8 mouse cellular contexts compared by ENCODE assay signal in the genomic region with DNA sequence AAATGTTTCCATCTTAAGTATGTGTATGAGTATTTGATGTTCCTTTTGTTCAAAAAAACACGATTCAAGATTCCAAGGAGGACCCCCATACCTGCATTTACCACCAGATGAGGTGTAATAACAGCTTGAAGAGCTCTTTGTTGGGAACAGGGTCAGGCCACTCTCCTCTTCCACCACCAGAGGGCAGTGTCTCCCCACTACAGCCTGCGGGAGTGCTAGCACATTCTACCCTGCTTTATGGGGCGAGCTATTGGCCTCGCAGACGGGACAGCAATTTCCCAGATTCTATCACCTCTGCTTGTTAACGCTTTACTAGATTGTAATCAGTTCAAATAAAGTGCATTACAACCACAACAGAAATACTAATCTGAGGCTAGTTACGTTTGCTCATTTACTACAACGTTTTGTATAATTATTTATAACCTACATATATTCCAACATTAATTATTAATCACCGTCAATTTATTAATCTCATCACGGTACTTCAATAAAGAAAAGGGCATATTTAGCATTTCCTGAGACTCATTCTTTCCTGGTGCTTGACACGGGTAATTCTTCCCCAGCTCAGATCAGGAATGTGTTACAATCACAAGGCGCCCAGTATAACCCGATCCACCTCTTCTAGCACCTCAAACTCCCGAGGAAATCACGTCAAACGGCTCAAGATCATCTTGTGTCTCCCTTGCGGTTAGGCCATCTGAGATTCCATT. TPM values are rescaled to one million over a fixed set of nuclear protein-coding genes. Genes with fewer than 3 reads are reported as not detected.
DNase-seq lines count a peak whose midpoint lies in the region; ATAC-seq and TF ChIP-seq lines count a peak whose summit lies in the region.

No protein-coding gene starts in this region.

- no peak for TF ChIP-seq POLR2A in MEL (IDR thresholded peaks at IDR 0.05; ENCODE audit: control insufficient read depth in 1 of 2, insufficient read depth in 1 of 2, low read depth in 1 of 2, low read length in 2 of 2, poor library complexity in 1 of 2)

- no peak overlapping the region for H3K9ac ChIP-seq in MEL (ENCODE audit: control insufficient read depth, low read depth, low read length, poor library complexity, severe bottlenecking)
- H3K9ac ChIP-seq in forebrain, embryonic 14.5 days (ENCODE audit: low read length): no peak overlapping the region
- no peak overlapping the region for H3K9ac ChIP-seq in hindbrain, embryonic 14.5 days

- no peak overlapping the region for H3K4me2 ChIP-seq in forebrain, embryonic 14.5 days (ENCODE audit: low read length)
- H3K4me2 ChIP-seq in hindbrain, embryonic 14.5 days (replicated peaks): no peak overlapping the region

- DNase-seq in MEL (ENCODE audit: low read depth, low spot score): peak; percentile 77
- DNase-seq in c-Kit-positive CD71-positive TER-119-positive erythroid progenitor cells, embryonic 14.5 days (ENCODE audit: low spot score): peak; percentile 45
- DNase-seq in forebrain, embryonic 14.5 days (ENCODE audit: low spot score): peak; percentile 90
- peak; percentile 96 for DNase-seq in hindbrain, embryonic 14.5 days (ENCODE audit: low spot score)
- peak; percentile 75 to 83 for DNase-seq in layer of hippocampus, postnatal 36 days
- DNase-seq in mesoderm, embryonic 11.5 days (ENCODE audit: low read depth, low spot score): peak; percentile 88
- peak; percentile 80 for DNase-seq in right cerebral cortex, postnatal 14 days
- peak; percentile 82 for DNase-seq in urinary bladder, postnatal 25 days (ENCODE audit: low spot score)

- TF ChIP-seq EP300 in MEL (IDR thresholded peaks at IDR 0.05; ENCODE audit: low read depth in 1 of 2, low read length in 2 of 2): no peak

- H3K27me3 ChIP-seq in MEL (ENCODE audit: control insufficient read depth in 1 of 2, insufficient read depth in 2 of 2, low read length in 2 of 2): no peaks in the 10 kb centered on the region
- H3K27me3 ChIP-seq in forebrain, embryonic 14.5 days (replicated peaks; ENCODE audit: control insufficient read depth, insufficient read depth, low read length): no peaks in the 10 kb centered on the region
- no peaks in the 10 kb centered on the region for H3K27me3 ChIP-seq in hindbrain, embryonic 14.5 days (ENCODE audit: control insufficient read depth, insufficient read depth, low read length)

- no peaks in the 10 kb centered on the region for H3K79me2 ChIP-seq in MEL (ENCODE audit: control insufficient read depth, insufficient read depth, low read length, poor library complexity)

- no peak overlapping the region for H3K27ac ChIP-seq in MEL (ENCODE audit: control insufficient read depth, low read depth, low read length)
- H3K27ac ChIP-seq in forebrain, embryonic 14.5 days (ENCODE audit: low read depth, low read length): no peak overlapping the region
- H3K27ac ChIP-seq in hindbrain, embryonic 14.5 days: peak overlapping the region; percentile 33; the same call in 1 of the 2 replicates

- peak; percentile 96 to 98 (median 97) for TF ChIP-seq CTCF in MEL (IDR thresholded peaks at IDR 0.05 in 2 of 3, conservative IDR thresholded peaks at IDR 0.05 in 1 of 3; ENCODE audit: control insufficient read depth in 1 of 3, insufficient read depth in 1 of 3, low read depth in 2 of 3, low read length in 3 of 3, poor library complexity in 1 of 3, severe bottlenecking in 1 of 3)

- peak; percentile 88 for ATAC-seq in forebrain, embryonic 14.5 days
- ATAC-seq in hindbrain, embryonic 14.5 days (ENCODE audit: low FRiP score): peak; percentile 78; the same call in 1 of the 2 replicates

- H3K4me3 ChIP-seq in MEL (ENCODE audit: control insufficient read depth in 1 of 2, insufficient read depth in 1 of 2, low read depth in 2 of 2, low read length in 2 of 2): no peak overlapping the region
- H3K4me3 ChIP-seq in forebrain, embryonic 14.5 days (ENCODE audit: low read depth, low read length): no peak overlapping the region
- H3K4me3 ChIP-seq in hindbrain, embryonic 14.5 days (replicated peaks; ENCODE audit: low read length): no peak overlapping the region

- H3K9me3 ChIP-seq in MEL (replicated peaks; ENCODE audit: insufficient read depth, low read length): no peaks in the 10 kb centered on the region
- H3K9me3 ChIP-seq in forebrain, embryonic 14.5 days (replicated peaks; ENCODE audit: control insufficient read depth, low read length): no peaks in the 10 kb centered on the region
- H3K9me3 ChIP-seq in hindbrain, embryonic 14.5 days (ENCODE audit: control insufficient read depth, low read length): no peaks in the 10 kb centered on the region

- H3K4me1 ChIP-seq in MEL (ENCODE audit: control insufficient read depth in 1 of 2, insufficient read depth in 2 of 2, low read length in 2 of 2): no peaks in the 10 kb centered on the region
- no peaks in the 10 kb centered on the region for H3K4me1 ChIP-seq in forebrain, embryonic 14.5 days (ENCODE audit: control insufficient read depth, insufficient read depth, low read length)
- H3K4me1 ChIP-seq in hindbrain, embryonic 14.5 days (replicated peaks; ENCODE audit: control insufficient read depth, insufficient read depth, low read length): no peaks in the 10 kb centered on the region

- WGBS in forebrain, embryonic 14.5 days: 56% methylated on average over 17 of the region's 17 CpGs
- WGBS in hindbrain, embryonic 14.5 days: 47% methylated on average over 17 of the region's 17 CpGs

- peaks cover 0 to 2% of the 10 kb centered on the region in 2 experiments; a peak in 1 of 4 replicates for H3K36me3 ChIP-seq in MEL (ENCODE audit: control insufficient read depth in 1 of 2, insufficient read depth in 2 of 2, low read length in 2 of 2)
- peaks cover 41% of the 10 kb centered on the region for H3K36me3 ChIP-seq in forebrain, embryonic 14.5 days (ENCODE audit: control insufficient read depth, insufficient read depth, low read length)
- H3K36me3 ChIP-seq in hindbrain, embryonic 14.5 days (replicated peaks; ENCODE audit: control insufficient read depth, insufficient read depth): peaks cover 52% of the 10 kb centered on the region

- TF ChIP-seq RAD21 in MEL (IDR thresholded peaks at IDR 0.05; ENCODE audit: low read depth, low read length): peak; percentile 89

TF ChIP-seq in MEL, 35 proteins besides CTCF, POLR2A, EP300 and RAD21:
- no peak for TF ChIP-seq ZKSCAN1 (IDR thresholded peaks at IDR 0.05; ENCODE audit: low read depth, low read length)
- TF ChIP-seq NELFE (IDR thresholded peaks at IDR 0.05; ENCODE audit: low read depth, low read length): no peak
- peak; percentile 94 for TF ChIP-seq SMC3 (IDR thresholded peaks at IDR 0.05; ENCODE audit: low read depth, low read length)
- no peak for TF ChIP-seq GATA1 (IDR thresholded peaks at IDR 0.05; ENCODE audit: low read depth, low read length)
- TF ChIP-seq E2F4 (IDR thresholded peaks at IDR 0.05; ENCODE audit: borderline replicate concordance, low read depth, low read length): no peak
- TF ChIP-seq SIN3A (IDR thresholded peaks at IDR 0.05; ENCODE audit: low read length): 0 out of 2 replicates have a peak, but pooled peaks have one; percentile 26
- peak; percentile 82 for TF ChIP-seq ZC3H11A (IDR thresholded peaks at IDR 0.05; ENCODE audit: low read depth, low read length)
- TF ChIP-seq MXI1 (IDR thresholded peaks at IDR 0.05; ENCODE audit: low read depth, low read length): no peak
- TF ChIP-seq POLR2AphosphoS5 (IDR thresholded peaks at IDR 0.05; ENCODE audit: borderline replicate concordance, low read depth, low read length): no peak
- TF ChIP-seq ELF1 (IDR thresholded peaks at IDR 0.05; ENCODE audit: low read depth, low read length): no peak
- no peak for TF ChIP-seq ZMIZ1 (IDR thresholded peaks at IDR 0.05; ENCODE audit: low read depth, low read length)
- TF ChIP-seq ETS1 (IDR thresholded peaks at IDR 0.05; ENCODE audit: low read depth, low read length): no peak
- TF ChIP-seq TAL1 (IDR thresholded peaks at IDR 0.05; ENCODE audit: low read length): no peak
- no peak for TF ChIP-seq HCFC1 (IDR thresholded peaks at IDR 0.05; ENCODE audit: low read depth, low read length)
- TF ChIP-seq CHD1 (IDR thresholded peaks at IDR 0.05; ENCODE audit: low read depth, low read length): no peak
- TF ChIP-seq MYC (IDR thresholded peaks at IDR 0.05; ENCODE audit: low read depth, low read length): 0 out of 2 replicates have a peak, but pooled peaks have one; percentile 58
- no peak for TF ChIP-seq BHLHE40 (IDR thresholded peaks at IDR 0.05; ENCODE audit: borderline replicate concordance, low read depth, low read length)
- TF ChIP-seq MAZ (IDR thresholded peaks at IDR 0.05; ENCODE audit: low read depth, low read length): no peak
- TF ChIP-seq JUND (IDR thresholded peaks at IDR 0.05; ENCODE audit: low read depth, low read length): no peak
- TF ChIP-seq NRF1 (IDR thresholded peaks at IDR 0.05; ENCODE audit: insufficient read depth, low read depth, low read length, poor library complexity, severe bottlenecking): no peak
- TF ChIP-seq TCF12 (IDR thresholded peaks at IDR 0.05; ENCODE audit: low read depth, low read length): peak; percentile 24; the same call in 1 of the 2 replicates
- no peak for TF ChIP-seq KAT2A (conservative IDR thresholded peaks at IDR 0.05; ENCODE audit: low read depth, low read length)

RNA-seq across cellular contexts. Expression of a gene that starts 56.1 kb away (rescaled TPM):
- total RNA-seq in MEL (2012; rRNA removed): 25.6 and 28.9 TPM in 2 replicates
- polyA plus RNA-seq in MEL (2012; ENCODE audit: insufficient read depth in 1 of 2, insufficient read length in 2 of 2, low read depth in 1 of 2, low replicate concordance in 2 of 2, missing spikeins in 1 of 2): 10 to 100 TPM in 1 of 2 experiments, not detected in 1; 31.0 TPM
- 23.4 and 28.9 TPM in 2 replicates for polyA plus RNA-seq in forebrain, embryonic 14.5 days (2014; fragmentation: Nextera tagmentation; extraction: Ambion mirVana)
- polyA plus RNA-seq in hindbrain, embryonic 14.5 days (2014; fragmentation: Nextera tagmentation; extraction: Ambion mirVana): 31.1 and 32.6 TPM in 2 replicates
- total RNA-seq in layer of hippocampus, postnatal 36 days (2021): 10 to 100 TPM; 38.7 to 45.0 TPM

Comparison
In these comparisons a context has a peak if more than half of its experiments do, and no peak if none do; other contexts are left out.
1. DNase-seq: peak in every context shown above with its lines; median percentile 96 in hindbrain, embryonic 14.5 days; 90 in forebrain, embryonic 14.5 days; 88 in mesoderm, embryonic 11.5 days; 82 in urinary bladder, postnatal 25 days; 80 in right cerebral cortex, postnatal 14 days; 79 in layer of hippocampus, postnatal 36 days; 77 in MEL; 45 in c-Kit-positive CD71-positive TER-119-positive erythroid progenitor cells, embryonic 14.5 days.